Mouse (Mus musculus) natural killer cell, adult 2 months (primary cell): ENCODE measurements around the gene Lpar3.

ENCODE experiments used
- DNase-seq, 2 experiments: peaks; one replicate each; pipeline ENCODE4 v3.0.0; 2022; ENCODE audit warnings: low spot score in 2 of 2

Lpar3 gene

GRCm38 (mm10) chr3:146220776-146221486 is at the start of gene Lpar3:
Gene Lpar3, plus strand, starts transcription at chr3:146220963.
- peak in 1 of 2 experiments; percentile 19 for DNase-seq

GRCm38 (mm10) chr3:146173030-146173429 is 47.7 kb upstream of the Lpar3 start:
- peak; percentile 14 to 29 for DNase-seq

DNA sequence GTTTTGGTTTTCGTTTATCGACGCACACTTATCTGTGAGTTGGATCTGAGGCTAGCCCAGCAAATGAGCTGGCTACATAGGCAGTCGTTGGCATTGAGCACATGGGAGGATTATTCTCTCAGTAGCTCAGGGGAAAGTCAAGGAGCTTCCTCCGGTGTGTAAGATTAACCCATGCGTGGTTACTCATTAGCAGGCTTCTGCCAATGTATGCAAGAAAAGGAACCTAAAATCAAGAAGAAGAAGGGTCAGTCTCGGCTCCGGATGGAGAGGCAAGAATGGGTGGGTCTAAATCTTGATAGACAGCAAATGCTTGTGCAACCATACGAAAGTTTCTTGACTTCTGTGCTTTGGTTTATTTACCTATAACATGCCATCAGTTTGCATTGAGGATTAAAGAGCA is 46.5 kb upstream of the Lpar3 start:
- no peak for DNase-seq

DNA sequence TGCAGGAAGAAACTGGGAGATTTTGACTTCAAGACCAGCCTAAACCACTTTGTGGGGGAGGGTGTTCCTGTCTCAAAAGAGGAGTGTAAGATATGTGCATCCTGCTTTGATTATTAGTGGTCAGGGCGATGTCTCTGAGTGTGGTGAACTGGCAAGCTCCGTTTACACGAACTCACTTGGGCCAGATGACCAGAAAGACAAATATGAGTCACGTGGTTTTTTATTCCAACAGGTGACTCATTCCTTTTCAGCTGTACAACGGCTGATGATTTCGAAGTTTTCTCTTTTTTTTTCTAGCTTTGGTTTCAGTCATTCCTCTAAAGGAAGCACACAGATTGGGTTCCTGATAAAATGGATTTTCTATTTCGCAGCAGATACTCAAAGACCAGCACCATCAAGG is 43.5 kb upstream of the Lpar3 start:
- no peak for DNase-seq

DNA sequence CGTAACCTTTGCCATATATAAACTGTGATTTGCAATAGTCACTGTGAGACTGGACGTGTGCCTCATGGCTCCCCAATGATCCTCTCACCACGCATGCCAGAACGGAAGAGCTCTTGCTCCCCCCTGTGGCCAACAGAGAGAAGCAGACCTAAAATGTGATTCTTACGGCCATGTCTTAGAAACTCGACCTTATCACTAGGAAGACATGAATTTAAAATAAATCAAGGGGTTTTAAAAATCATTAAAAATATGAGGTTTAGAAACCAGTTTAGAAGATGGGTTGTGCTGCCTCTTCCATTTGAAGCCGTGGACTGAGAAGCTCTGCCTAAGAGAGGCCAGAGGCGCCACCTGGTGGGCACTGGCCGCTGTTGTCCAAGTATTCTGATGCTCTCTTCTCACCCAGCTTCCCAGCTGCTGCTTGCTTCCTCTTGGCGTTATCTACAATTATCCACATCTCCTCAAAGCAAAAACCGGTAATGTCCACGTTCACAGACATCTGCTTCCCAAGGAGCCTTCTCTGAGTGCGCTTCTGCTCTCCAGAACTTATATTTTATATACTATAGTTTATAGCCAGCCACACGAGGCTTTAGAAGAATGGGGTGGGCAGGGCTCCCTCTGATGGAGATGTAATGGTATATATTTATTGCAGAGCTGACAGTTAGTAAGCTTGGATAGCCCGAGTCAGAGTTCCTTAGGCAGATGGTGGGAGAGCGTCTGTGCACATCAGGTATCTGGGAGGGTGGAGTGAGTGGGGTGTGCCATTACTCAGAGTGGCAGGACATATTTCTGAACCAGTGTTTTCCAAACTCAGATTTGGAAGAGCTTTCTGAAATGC is 42.8 kb upstream of the Lpar3 start:
- DNase-seq = peak; percentile 63 to 75

- DNase-seq = peak; percentile 13 to 20
These were observed 40.4 kb upstream of the Lpar3 start for GRCm38 (mm10) chr3:146180341-146180740.

- peak; percentile 29 to 56 for DNase-seq
These were observed 39.8 kb upstream of the Lpar3 start for GRCm38 (mm10) chr3:146180986-146181385.

GRCm38 (mm10) chr3:146184992-146185657 is 35.6 kb upstream of the Lpar3 start:
- DNase-seq = peak; percentile 18 to 28

DNA sequence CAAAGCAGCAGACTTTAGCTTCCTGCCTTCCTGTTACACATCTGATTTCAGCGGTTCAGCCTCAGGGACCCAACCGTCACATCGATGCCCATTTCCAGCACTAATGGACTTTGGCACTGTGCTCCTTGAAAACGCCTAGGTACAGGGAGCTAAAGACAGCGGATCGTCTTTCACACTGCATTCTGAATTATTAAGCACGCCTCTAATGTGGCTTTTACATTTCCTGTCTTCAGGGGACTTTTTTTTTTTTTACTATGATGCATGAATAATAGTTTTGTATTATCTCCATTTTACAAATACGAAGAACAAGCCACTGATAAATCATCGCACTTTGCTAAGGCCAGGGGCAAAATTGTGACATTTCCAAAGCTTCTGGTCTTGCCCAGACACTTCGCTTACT is 34.7 kb upstream of the Lpar3 start:
- DNase-seq = no peak

DNA sequence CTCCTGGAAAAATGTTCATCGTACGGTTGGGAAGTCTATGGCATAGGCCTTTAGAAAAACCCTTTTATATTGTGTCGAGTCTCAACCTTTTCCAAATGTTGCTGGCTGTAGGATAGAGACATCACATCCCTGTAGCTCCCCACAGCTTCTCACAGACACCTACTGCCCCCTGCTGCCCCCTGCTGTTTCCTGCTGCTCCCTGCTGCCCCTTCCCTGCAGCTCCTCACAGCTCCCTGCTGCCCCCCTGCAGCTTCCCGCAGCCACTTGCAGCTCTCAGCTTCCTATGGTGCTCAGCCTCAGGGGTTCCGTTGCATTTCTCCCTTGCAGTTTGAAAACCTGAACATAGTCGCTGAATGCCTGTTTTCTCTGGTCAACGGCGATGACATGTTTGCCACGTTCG is 30.8 kb upstream of the Lpar3 start:
- DNase-seq = no peak

DNA sequence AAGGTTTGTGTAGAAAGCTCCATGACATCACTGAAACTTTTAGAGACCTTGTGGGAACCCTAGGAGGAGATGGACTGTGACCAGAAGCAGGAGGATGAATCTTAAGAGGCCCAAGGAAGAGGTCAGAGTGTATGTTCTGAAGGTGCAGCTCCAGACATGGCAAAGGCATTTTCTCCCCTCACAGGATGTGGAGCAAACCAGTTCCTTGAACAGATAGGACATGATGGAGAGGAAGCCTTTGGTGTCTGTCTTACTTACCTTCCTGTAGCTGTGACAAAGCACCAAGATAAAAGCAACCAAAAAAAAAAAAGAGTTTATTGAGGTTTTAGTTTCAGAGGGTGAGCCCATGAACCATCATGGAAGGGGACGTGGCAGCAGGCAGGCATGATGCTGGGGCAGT is 28.3 kb upstream of the Lpar3 start:
- DNase-seq = no peak

- no peak for DNase-seq
These were observed 25.6 kb upstream of the Lpar3 start for GRCm38 (mm10) chr3:146195153-146195552.

DNA sequence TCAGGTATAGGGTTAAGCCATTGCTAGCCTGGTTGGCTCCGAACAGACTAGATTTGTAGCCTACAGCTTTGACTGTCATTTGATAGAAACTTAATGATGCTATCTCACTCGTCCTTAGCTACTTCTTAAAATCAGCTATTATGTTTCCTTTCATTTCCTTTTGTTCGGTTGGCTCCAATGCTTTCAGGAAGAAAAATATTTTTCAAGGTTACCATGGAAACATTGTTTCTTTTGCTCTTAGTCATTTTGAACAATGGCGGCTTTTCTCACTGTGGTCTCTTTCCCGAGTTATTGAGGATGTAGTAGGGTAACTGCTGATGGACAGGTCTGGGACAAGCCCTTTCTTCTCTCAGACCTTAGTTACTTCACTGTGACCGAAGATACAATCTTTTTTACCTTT is 24.5 kb upstream of the Lpar3 start:
- DNase-seq = no peak

DNA sequence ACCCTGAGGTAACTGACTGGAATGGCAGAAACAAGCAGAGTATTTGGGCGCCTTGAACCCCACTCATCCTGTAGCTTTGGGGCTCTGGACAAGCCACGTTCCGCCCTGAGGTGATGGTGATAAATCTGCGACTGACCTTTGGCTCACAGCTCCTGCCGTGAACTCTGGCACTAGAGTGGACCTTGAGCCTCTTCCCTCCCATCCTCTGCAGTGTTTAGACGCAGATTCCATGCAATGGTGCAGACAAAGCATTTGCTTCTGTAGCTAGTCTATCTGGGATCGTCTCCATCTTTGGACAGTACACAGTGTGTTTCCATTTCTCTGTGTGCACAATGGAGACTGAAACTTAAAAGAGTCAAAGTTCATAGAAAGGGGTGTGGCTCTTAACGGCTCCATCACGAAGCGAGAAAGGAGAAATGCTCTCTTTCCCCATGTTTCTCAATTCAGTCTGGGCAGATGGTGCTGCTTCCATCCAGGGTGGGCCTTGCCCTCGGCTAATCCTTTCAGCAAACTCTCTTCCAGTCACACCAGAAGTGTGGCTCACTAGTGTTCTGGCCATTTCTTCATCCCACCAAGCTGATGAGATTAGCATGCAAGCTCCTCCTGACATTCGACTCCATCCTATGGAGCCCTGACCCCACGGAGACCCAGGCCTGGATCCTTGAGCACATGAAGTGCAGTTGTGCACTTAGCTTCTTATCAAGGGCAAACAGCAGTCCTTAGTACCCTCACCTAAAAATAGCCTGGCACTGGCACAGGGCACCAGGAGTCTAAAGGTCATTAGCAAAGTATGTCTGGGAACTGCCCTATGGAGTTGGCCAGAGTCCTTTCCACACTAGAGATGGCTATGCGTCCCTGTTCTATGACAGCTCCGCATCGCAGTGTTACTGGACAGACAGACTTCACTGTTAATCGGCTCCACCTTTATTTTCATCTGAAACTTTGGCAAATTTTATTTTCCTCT is 23.7 kb upstream of the Lpar3 start:
- DNase-seq = no peak

- DNase-seq = no peak
These were observed 23.0 kb upstream of the Lpar3 start for GRCm38 (mm10) chr3:146197785-146198184.

- no peak for DNase-seq
These were observed 21.8 kb upstream of the Lpar3 start for GRCm38 (mm10) chr3:146198803-146199481.

DNA sequence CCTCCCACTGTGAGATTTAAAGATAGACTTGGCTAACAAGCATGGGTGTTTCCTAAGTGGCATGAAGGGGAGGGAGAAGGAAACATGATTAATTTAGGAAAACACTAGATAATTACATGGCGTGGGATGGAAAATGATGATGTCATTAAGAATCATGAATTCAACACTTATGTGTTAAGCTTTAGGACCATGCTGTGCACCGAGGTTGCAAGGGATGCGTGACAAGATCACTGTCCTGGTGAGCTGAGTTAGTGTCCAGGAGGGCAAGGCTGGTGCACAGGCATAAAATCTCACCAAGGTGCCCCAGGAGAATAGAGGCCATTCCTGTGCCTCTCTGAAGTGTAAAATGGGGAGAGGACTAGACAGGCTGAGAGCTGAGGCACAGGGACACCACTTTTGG is 21.3 kb upstream of the Lpar3 start:
- no peak for DNase-seq

GRCm38 (mm10) chr3:146204375-146204774 is 16.4 kb upstream of the Lpar3 start:
- no peak for DNase-seq

DNA sequence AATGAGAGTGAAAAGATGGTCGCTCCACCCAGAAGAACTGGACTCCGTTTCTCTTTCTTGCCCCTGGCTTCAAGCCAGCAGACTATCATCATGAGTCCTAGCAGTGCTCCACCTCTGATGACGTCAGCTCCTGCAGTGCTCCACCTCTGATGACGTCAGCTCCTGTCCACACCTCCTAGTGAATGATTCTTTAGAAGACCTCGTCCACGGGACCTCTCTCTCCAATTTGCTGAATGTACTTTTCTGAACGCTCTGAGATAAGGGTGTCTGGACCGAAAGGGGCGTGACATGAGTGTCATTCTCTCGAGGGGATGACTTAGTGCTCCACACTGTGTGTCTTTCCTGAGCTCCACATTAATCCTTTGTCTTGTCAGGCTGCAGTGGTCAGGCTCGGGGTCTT is 15.5 kb upstream of the Lpar3 start:
- DNase-seq = no peak

DNA sequence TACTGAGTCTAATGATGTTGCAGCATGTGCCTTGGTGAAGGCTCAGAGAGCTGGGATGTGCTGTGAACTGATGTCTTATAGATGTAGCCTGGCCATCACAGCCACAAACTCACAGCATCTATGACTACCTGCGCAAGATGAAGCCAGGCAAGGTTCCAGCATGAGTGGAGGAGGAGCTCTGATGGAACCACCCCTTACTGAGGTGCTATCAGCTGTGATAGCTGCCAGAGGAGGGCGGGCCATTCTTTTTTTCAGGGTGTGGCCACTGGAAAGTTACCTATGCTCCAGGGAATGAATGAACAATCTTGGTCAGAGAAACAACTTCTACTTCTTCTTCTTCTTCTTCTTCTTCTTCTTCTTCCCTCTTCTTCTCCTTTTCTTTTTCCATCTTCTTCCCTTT is 14.1 kb upstream of the Lpar3 start:
- no peak for DNase-seq

DNA sequence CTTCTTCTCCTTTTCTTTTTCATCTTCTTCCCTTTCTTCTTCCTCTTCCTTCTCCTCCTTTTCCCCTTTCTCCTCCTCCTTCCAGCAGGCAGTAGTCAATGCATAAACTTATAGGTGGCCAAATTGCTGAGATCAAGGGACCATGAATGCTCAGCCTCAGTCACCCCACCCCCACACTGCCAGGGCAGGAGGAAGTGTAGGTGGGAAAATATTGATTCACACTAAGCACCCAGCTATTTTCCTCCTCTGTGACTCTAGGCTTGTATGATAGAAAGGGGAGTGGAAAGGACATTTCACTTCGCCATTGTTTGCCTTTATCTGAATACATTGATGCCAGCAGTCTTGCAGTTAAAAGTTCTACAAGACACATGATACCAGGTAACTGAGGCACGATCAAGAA is 13.3 kb upstream of the Lpar3 start:
- DNase-seq = no peak
